Mouse (Mus musculus): ENCODE data around the gene Stil.

- TF ChIP-seq POLR2A (IDR thresholded peaks at IDR 0.05; ENCODE audit: extremely low read depth, insufficient read depth, low read length) (no peak), CTCF (IDR thresholded peaks at IDR 0.05; ENCODE audit: low read depth, low read length) (peak; percentile 73)
Measured at GRCm38 (mm10) chr4:115047750-115048149, 47.8 kb downstream of the Stil start.

All from liver, adult 2 months (tissue).